Mouse (Mus musculus) adrenal gland, adult 8-10 months (tissue): ENCODE measurements around the gene Gm36210. TPM values are rescaled to one million over a fixed set of nuclear protein-coding genes. Genes with fewer than 3 reads are reported as not detected.
"Not testable (repeated sequence)": the region's sequence is repeated elsewhere in the genome, so short reads cannot be mapped to it uniquely, and the experiment has no call there.

Experiments used
- DNase-seq: peaks from one replicate; pipeline ENCODE4 v3.0.0; 2022
- total RNA-seq, 4 experiments: library from RNA; stranded (reverse); gene quantifications; 2 replicates each; pipeline ENCODE4 v1.2.4; 2022

Gene Gm36210
- total RNA-seq, 4 experiments from 2014 or later, result 0.26 TPM; not detected in 3

DNA sequence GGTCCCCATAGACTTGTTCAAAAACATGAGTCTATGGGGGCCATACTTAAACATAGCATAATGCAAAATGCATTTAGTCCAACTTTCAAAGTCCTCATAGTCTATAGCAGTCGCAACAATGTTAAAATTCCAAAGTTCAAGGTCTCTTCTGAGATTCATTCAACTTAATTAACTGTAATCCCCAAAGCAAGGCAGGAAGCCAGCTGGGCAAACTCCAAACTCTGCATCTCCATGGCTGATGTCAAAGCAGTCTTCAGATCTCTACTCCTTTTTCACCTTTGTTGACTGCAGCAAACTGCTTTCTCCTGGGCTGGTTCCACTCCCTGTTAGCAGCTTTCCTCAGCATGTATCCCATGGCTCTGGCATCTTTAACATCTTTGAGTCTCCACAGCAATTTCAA is 27.3 kb downstream of the Gm36210 start:
- not testable (repeated sequence) for DNase-seq

DNA sequence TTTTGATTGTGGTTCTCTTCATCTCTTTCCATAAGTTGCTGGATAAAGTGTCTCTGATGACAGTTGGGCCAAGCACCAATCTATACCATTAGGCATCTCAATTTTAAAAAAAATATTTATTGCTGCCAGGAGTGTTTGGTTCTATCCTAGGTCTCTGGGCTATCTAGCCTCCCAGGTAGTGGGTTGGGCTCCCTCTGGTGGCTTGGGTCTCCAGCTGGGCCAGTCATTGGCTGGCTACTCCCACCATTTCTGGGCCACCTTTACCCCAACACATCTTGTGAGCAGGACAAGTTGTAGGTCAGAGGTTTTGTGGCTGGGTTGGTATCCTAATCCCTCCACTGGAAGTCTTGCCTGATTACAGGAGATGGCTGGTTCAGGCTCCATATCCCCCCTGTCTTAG is 28.1 kb downstream of the Gm36210 start:
- no peak for DNase-seq

DNA sequence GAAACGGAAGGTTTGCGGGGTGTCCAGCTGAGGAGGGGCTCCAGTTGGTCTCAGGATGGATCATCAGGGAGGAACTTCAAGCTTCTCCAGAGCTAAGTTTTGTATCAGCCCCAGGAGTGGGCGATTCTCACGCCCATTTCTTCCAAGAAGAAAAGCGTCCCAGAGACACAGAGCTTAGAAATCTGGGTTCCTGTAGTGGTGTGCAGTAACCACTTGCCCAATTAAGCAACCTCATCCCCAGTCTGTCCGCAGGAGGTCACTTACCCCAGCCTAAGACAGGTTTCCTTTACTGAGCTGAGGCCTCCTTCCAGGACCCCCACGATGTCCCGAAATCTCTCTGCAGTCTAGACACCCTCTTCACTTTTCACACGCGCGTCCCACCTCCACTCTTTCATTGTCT is 29.1 kb downstream of the Gm36210 start:
- DNase-seq, result no peak

DNA sequence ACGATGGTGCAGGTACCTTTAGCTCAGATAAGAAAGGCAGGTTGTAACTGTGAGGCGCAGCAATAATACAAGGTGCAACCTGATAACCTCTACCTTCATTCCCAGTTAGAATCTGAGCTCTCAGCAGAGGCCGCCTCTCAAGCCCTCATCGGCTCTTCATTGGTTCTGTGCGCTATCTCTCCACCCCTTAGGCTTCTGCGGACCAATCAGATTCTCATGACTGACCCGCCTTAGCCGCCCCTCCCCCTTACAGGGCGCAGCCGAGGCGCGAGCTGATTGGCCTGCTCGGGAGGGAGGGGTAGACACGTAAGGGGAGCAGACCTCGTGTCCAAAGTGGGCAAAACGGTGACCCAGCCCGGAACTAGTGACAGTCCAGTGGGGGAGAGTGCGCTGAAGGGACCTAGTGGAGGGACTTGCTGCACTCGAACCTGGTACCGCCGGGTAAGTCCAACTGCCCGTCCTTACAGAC is 29.5 kb downstream of the Gm36210 start, which contains the start of gene Isoc2a:
Isoc2a (plus strand) TSS at position 401 of the 469 bp plus-strand sequence.
- DNase-seq, result peak; percentile 91

DNA sequence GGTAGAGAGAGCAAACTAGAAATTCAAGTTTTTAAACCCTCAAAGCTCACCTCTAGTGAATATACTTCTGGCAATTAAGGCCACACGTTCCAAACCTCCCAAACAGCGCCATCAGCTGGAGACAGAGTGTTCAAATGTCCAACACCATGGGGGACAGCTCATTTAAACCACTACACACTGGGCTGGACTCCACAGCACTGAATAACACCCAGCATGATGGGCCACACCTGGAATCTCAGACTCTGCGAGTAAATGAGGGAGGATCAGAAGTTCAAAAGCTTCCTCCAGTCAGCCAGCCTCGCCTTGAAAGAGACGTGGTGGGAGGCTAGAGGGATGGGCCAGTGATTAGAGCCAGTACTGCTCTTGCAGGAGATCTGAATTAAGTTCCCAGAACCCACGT is 36.2 kb downstream of the Gm36210 start, which contains the start of gene Isoc2b:
Isoc2b (minus strand) TSS at position 126 of the 400 bp plus-strand sequence.
- no peak for DNase-seq

DNA sequence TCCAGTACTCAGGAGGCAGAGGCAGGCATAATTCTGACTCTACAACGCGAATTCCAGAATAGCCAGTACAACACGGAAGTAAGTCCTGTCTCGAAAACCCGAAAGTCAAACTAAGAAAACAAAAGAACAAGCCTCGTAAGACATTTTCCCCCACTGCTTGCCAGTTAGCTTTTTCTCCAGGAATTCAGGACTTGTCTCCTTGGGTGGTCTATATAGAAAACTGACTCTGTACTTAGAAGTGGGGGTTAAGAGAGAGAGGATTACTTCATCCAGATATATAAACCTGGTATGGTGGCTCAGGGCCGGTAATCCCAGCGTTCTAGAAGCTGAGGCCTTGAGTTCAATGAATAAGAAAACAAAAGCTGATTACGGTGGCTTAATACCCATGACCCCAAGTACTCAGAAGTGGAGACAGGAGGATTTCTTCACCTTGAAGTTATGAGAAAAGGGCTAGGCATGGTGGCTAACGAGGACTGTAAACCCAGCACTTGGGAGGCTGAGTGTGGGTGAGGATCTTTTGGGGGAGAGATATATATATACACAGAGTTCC is 39.6 kb downstream of the Gm36210 start:
- no peak for DNase-seq

DNA sequence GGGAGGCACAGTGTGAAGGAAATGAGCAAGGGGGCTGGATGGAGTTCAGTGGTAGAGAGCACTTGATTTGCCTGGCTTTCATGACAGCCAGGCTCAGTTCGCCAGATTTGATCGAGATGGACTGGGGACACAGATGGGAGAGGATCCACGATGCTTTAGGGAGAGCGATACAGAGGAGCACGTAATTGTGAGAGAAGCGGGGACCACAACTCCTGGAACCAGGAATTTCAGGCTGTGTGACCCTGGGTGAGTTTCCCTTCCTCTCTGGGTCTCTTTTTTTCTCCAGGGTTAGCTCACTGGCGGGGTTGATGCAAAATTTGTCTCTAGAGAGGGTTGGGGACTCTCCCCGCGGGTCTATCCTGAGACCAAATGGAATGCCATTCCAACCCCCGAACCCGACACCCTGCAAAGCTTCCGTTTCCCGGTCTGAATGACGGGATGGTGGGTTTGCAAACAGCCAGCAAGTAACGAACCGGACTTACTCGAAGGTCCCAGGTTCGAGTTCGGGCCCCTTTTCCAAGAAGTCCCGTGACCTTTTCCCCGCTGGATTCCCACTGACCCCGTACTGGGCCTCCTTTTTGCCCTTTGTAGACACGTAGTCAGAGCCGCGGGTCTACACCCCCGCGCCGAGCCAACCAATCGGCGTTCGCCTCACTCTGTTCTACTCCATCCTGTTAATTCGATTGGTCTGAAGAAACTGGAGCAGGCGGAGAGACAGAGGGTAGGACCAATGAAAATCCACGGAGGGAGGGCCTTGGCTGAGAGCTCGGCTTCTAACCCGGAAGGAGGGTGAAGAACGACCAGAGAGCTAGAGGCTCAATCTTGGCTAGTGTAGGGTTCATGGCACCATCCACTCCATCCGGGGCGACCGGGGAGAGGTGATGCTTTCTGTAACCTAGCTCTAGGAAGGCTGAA is 40.5 kb downstream of the Gm36210 start:
- peak; percentile 97 for DNase-seq

DNA sequence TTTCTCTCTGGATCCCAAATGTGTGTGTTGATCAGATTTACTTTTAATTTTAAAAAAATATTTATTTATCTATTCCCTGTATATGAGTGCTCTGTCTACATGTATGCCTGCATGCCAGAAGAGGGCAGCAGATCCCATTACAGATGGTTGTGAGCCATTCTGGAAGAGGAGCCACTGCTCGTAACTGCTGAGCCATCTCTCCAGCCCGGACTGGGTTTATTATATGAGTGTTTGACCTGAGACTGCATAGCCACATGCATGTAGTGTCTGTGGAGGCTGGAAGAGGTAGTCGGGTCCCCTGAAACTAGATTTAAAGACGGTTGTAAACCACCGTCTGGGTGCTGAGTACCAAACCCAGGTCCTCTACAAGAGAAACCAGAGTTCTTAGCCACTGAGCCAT is 41.2 kb downstream of the Gm36210 start:
- DNase-seq, result no peak

DNA sequence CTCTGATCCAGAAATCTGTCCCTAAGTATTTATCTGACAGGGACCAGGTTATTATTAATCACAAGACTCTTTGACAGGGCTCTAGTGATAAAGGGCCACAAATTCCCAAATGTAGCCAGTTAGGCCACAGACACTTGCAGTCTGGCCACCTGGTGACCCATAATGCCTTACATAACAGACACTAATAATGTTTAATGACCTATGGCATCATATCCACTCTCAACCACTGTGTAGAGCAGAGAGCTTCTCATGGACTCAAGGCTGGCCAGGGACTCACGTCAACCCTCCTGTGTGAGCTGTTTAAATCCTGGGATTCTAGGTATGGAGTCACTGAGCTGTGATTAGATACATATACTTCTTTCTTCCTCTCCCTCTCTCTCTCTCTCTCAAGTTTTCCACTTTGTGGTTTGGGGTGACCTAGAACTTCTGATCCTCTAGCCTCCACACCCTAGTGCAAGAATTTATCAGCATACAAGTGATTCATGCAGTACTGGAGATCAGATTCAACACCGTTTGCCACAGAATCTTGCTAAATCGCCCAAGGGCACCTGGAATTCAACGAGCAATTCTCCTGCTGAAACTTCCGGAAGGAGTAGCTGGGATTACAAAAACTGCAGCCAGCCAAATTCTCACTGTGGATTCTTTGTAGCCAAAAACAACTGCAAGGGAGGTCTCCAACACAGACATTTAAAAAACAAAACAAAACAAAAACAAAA is 42.0 kb downstream of the Gm36210 start:
- DNase-seq, result peak; percentile 63

DNA sequence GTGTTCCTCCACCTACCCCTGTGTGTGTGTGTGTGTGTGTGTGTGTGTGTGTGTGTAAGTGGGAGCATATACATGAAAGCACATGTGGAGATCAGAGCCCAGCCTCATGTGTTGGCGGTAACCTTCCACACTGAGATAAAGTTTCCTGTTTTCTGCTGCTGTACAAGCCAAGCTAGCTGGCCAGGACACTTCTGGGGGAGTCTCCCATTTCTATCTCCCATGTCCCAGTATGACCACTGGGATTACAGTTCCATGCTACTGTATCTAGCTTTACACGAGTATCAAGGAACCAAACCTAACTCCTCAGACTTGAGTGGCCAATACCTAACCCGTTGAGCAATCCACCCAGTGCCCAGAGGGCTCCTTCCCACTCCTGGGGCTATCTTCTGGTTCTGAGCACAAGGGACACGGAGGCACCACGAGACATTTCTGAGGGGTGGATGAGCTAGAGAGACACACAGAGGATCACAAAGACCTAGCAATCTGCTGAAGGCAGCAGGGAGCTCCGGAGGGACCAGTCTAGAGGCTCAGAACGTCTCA is 42.7 kb downstream of the Gm36210 start:
- no peak for DNase-seq

DNA sequence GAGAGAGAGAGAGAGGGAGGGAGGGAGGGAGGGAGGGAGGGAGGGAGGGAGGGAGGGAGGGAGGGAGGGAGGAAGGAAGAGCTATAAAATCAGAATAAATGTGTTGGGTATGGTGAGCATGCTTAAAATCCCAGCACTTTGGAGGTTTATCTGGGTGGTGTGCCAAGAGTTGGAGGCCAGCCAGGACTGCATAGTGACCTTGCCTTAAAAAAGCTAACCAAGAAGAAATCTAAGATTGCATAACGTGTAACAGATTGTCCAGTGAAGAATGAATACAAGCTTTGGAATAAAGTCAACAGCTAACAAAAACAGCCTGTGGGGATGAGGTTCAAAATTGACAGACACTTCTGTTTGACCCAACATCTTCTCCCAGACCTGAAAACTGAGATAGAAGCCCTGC is 43.3 kb downstream of the Gm36210 start:
- peak; percentile 90 for DNase-seq

DNA sequence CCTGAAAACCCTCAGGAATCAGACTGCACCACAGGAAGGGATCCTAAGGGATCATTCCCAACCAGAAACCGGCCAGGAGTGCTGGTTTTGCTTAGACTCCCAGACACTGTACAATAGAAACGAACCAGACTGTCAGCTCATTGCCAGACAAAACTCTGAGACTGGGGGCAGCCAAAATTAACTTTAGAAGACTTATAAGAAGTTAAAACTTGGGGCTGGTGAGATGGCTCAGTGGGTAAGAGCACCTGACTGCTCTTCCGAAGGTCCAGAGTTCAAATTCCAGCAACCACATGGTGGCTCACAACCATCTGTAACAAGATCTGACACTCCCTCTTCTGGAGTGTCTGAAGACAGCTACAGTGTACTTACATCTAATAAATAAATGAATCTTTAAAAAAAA is 45.4 kb downstream of the Gm36210 start:
- DNase-seq, result not testable (repeated sequence)

DNA sequence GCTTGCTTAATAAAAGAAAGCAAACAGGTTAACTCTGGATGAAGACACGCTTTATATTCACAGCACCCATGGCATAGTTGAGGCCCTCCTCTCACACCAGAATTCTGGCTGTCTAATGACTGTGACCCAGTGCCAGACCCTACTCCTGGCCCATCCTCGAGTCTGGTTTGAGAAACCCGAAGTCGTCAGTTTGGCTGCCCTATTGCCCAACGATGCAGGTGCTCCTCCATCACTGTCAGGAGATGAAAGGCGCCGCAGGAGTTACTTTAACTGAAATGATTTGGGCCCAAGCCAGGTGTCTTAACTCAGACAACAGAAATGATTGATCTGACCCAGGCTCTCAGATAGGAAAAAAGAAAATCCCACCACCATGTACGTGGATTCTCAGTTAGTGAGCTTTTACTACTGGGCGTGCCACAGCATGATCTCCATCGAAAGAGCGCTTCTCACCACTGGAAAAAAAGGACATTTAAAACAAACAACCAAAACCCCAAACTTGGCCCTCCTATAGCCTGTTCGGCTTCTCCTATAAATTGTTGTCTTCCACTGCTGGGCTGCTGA is 46.8 kb downstream of the Gm36210 start:
- DNase-seq, result no peak

DNA sequence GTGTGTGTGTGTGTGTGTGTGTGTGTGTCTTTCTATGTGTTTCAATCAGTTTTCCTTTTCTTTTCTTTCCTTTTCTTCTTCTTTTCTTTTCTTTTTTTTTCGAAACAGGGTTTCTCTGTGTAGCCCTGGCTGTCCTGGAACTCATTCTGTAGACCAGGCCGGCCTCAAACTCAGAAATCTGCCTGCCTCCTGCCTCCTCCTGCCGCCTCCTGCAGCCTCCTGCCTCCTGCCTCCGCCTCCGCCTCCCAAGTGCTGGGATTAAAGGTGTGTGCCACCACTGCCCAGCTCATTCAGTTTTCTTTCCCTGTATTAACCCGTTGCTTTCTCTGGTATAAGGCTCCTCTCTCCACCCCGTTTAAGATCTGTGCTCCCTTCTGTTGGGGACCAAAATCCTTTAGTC is 49.0 kb downstream of the Gm36210 start:
- no peak for DNase-seq

DNA sequence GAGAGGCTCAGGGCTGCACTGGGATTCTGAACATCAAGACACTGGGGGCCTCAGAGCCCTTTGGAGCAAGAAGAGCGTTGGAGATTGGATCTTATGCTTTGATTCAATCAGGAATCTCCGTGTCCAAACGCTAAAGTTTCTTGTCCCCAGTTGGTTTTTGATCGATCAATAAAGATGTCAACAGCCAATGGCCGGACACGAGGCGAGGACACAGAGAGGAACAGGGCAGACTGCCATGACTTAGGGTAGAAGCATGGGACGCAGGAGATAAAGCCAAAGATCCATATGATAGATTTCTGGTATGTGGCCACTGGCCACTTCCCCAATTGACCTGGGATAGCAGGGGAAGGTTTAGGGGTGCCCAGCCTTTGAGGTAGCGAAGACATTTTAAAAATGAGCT is 49.8 kb downstream of the Gm36210 start:
- DNase-seq, result no peak

DNA sequence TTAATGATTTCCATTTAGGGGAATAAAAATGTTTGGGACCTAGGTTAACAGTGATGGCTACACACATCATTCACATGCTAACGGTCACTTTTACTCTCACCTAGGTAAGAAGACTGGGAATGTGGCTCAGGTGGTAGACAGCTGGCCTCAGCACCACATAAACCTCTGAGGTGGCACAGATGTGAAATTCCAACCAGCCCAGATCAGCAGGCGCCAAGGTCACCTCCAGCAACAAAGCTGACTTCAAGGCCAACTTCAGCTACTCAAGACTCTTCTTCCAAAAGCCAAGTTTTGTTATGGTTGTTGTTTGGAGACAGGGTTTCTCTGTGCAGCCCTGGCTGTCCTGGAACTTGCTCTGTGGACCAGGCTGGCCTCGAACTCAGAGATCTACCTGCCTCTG is 52.7 kb downstream of the Gm36210 start:
- no peak for DNase-seq

DNA sequence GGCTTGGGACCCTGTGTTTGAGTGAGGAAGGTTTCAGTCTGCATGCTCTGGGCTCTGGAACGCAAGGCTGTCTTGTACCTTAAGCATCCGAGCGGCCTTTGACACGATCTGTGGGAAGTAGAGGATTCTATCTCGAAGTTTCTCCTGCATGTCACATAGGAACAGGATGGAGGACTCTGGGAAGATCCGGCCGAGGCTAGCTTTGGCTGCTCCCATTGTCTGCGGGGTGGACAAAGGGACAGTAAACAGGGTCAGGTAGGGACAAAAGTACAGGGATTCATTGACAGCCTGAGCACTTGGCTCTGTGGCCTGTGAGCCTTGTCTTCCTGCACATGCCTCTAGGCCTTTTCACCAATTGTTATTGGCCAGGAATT is 55.0 kb downstream of the Gm36210 start:
- DNase-seq, result no peak

DNA sequence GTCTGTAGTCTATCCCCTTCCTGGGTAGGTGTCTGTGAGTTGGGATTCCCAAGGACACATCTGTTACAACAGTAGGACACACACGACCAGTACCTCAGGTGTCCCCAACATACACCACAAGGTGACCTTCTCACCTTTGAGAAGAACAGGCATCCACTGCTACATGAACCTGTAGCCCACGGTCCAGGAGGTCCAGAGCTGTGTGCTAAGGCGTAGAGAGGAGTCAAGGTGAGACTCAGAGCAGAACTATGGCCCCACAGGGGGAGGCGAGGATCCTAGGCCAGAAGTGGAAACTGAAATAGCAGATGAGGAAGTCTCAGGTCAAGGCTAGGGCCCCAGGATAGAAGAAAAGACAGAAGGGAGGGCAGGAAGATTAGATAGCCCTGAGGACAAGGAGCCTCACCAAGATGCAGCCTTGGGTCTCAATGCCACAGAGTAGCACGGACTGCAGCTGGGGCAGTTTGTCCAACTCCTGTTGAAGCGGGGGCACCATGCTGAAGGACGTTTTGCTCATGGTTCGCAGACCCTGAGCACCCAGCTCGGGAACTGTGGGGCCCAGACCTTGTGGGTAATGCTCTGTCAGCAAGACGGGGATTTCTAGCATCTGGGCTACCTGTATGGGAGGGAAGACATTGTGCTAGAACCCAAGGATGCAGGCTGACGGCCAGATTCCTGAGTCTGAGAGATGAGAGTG is 55.5 kb downstream of the Gm36210 start:
- no peak for DNase-seq

DNA sequence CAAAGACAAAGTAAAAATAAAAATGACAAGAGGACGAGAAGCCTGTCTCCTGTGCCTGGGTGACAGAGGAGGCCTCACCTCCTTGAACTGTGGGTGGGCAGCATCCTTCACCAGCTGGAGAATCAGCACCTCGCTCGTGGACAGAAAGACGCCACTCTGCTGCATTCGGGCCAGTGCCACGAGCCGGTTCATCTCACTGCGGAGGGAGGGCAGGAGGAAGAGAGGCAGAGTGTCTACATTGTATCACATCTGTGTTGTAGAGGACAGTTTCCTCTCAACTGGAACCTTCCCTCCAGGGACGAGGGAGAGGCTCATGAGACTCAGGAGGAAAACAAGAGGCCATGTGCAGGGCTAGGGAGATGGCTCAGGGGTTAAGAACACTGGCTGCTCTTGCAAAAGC is 56.9 kb downstream of the Gm36210 start:
- no peak for DNase-seq
